Mouse (Mus musculus) forebrain, embryonic 13.5 days (tissue): ENCODE measurements around the gene Fgf14. TPM values are rescaled to one million over a fixed set of nuclear protein-coding genes. Genes with fewer than 3 reads are reported as not detected.

Source experiments
- ATAC-seq: fragments of 200-750 bp; cut with Nextera tagmentation; 2 replicates; pipeline ENCODE4 v1.8.0; 2017
- H3K27ac ChIP-seq: fragments of 300-500 bp; sonication (generic); 2 replicates; pipeline ENCODE4 v1.5.1; 2015; ENCODE audit warnings: inconsistent platforms, mild to moderate bottlenecking, moderate library complexity
- H3K27me3 ChIP-seq: fragments of 300-500 bp; sonication (generic); 2 replicates; pipeline ENCODE4 v1.6.1; 2015; ENCODE audit warnings: mild to moderate bottlenecking, inconsistent platforms
- H3K36me3 ChIP-seq: fragments of 300-500 bp; sonication (generic); 2 replicates; pipeline ENCODE4 v1.6.1; 2015; ENCODE audit warnings: mild to moderate bottlenecking, inconsistent platforms; ENCODE audit not compliant: poor library complexity, severe bottlenecking
- H3K4me1 ChIP-seq: fragments of 300-500 bp; sonication (generic); 2 replicates; pipeline ENCODE4 v1.6.1; 2015; ENCODE audit warnings: inconsistent platforms
- H3K4me2 ChIP-seq: fragments of 300-500 bp; sonication (generic); 2 replicates; pipeline ENCODE4 v1.6.1; 2015; ENCODE audit warnings: inconsistent platforms, mild to moderate bottlenecking, moderate library complexity
- H3K4me3 ChIP-seq: fragments of 300-500 bp; sonication (generic); 2 replicates; pipeline ENCODE4 v1.5.1; 2015; ENCODE audit warnings: mild to moderate bottlenecking, inconsistent platforms
- H3K9ac ChIP-seq: fragments of 300-500 bp; sonication (generic); 2 replicates; pipeline ENCODE4 v1.6.1; 2015; ENCODE audit warnings: mild to moderate bottlenecking, inconsistent platforms
- H3K9me3 ChIP-seq: fragments of 300-500 bp; sonication (generic); replicated peaks from 2 replicates; pipeline ENCODE4 v1.6.1; 2016; ENCODE audit warnings: inconsistent platforms
- WGBS: fragments of 180-500 bp; shearing (Covaris S2); methylation state at CpG from one replicate; pipeline ENCODE4 v1.1.7; 2015; 5-methylcytosine and 5-hydroxymethylcytosine counted together
- polyA plus RNA-seq: library from polyadenylated mRNA; unstranded; fragments of >200 nt; fragmentation: Nextera tagmentation; extraction: Ambion mirVana; gene quantifications from 2 replicates; pipeline ENCODE4 v1.2.1, GENCODE M21; 2015

Gene Fgf14
- polyA plus RNA-seq, 1 experiment from 2014 or later = 13.8 TPM

DNA sequence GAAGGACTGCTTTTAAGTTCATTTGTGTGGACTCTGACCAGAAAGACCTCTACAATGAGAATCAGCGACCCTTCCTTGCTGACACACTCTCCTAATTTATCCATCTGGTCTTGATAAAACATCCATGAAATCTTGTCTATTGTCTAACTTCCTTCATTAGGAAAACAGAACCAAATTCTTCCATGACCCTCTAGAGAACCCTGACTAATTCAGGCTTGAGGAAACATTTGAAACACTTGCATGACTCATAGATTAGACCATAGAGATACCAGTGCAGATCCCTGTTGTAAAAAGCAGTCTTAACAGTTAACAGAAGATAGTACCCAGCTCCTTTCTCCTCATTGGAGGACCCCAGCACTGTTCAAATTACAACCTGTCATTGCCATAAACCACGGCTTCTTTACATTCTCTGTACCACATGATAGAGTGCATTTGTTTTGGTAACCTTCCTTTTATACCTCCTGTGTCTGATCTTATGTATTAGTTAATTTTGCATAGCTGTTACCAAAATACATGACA is 412.3 kb downstream of the Fgf14 start:
- WGBS = 67% methylated on average over 2 of the region's 2 CpGs
- H3K27ac ChIP-seq = no peak overlapping the region
- no peaks in the 10 kb centered on the region for H3K9me3 ChIP-seq
- no peaks in the 10 kb centered on the region for H3K36me3 ChIP-seq
- no peak overlapping the region for H3K4me3 ChIP-seq
- H3K4me2 ChIP-seq = no peak overlapping the region
- no peaks in the 10 kb centered on the region for H3K27me3 ChIP-seq
- no peaks in the 10 kb centered on the region for H3K4me1 ChIP-seq
- H3K9ac ChIP-seq = no peak overlapping the region
- ATAC-seq = no peak

DNA sequence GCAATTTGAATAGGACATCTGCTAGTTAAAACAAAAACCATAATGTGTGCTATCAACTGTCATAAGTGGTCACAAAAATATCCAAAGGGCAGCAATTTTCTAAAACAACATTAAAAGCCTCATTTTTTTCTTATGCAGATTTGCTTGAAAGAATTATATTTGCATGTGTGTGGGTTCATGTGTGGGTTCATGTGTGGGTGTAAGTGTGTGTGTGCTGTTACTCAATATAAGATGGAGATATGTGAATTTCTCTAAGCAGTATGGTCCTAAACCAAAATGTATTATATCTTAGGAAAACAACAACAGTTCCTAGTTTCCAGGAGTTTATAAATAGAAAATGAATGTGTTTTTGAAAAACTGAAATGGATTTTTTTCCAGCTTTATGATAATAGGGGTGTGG is 413.7 kb downstream of the Fgf14 start:
- H3K36me3 ChIP-seq = no peaks in the 10 kb centered on the region
- no peak overlapping the region for H3K4me3 ChIP-seq
- no peaks in the 10 kb centered on the region for H3K27me3 ChIP-seq
- ATAC-seq = no peak
- no peak overlapping the region for H3K4me2 ChIP-seq
- H3K27ac ChIP-seq = no peak overlapping the region
- no peak overlapping the region for H3K9ac ChIP-seq
- no peaks in the 10 kb centered on the region for H3K9me3 ChIP-seq
- H3K4me1 ChIP-seq = no peaks in the 10 kb centered on the region

DNA sequence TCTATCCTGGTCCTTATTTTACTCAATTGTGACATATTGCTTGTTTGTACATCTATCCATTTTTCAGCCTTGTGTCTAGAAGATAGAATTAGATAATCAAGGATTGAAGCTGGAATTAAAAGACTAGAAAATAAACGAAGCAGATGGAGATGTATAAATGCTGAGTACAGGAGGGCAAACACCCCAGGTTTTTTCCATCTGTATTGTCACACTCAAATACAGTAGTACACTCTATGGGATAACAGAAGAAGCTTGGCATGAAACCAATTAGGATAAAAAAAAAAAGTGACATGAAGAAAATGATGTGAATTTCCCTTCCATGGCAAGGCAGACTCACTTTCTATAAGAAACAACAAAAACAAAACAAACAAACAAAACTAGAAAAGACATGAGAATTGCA is 429.4 kb downstream of the Fgf14 start:
- ATAC-seq = no peak
- H3K4me1 ChIP-seq = no peaks in the 10 kb centered on the region
- H3K9ac ChIP-seq = no peak overlapping the region
- WGBS = 71% methylated on average over 1 of the region's 1 CpGs
- no peak overlapping the region for H3K4me2 ChIP-seq
- no peaks in the 10 kb centered on the region for H3K27me3 ChIP-seq
- no peak overlapping the region for H3K27ac ChIP-seq
- no peaks in the 10 kb centered on the region for H3K9me3 ChIP-seq
- H3K4me3 ChIP-seq = no peak overlapping the region
- H3K36me3 ChIP-seq = no peaks in the 10 kb centered on the region

DNA sequence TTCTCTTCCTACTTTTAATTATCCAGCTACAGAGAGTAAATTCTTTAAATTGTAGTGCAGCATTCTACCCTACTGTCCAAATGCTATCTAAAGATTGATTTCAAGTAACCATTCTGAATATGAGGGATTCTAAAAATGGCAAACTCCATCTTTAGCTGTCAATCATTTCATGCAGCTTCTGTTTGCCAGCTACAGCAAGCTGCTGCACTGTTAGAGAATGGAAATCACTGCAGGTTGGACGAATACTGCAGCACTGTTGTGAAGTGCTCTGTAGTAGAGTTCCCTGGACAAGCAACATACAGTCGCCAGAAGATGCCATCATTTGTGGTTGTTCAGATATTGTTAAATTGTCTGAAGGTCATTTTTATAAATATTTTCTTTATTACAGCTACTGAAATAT is 453.5 kb downstream of the Fgf14 start:
- 56% methylated on average over 2 of the region's 2 CpGs for WGBS
- Histone ChIP-seq H3K36me3 (no peaks in the 10 kb centered on the region), H3K4me3 (no peak overlapping the region), H3K9me3 (no peaks in the 10 kb centered on the region), H3K9ac (no peak overlapping the region), H3K27ac (no peak overlapping the region), H3K27me3 (no peaks in the 10 kb centered on the region), H3K4me1 (no peaks in the 10 kb centered on the region), H3K4me2 (no peak overlapping the region)
- no peak for ATAC-seq

DNA sequence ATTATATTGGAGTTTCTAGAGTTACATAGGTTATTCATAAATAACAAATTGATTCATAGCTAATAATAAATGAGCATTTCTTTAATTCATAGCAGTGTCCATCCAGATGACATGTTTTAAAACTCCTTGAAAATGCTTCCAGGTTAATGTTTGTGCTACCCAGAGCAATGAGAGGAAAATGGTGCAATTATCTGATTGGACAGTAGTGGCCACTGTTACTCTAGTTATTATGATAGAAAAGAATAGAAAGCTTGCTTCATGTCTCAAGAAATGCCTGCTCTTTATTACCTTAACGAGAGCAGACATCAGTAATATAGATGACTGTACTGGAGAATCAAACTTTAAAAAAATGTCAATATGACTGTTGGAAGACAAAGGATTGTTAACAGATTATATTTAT is 454.5 kb downstream of the Fgf14 start:
- Histone ChIP-seq H3K9me3 (no peaks in the 10 kb centered on the region), H3K4me3 (no peak overlapping the region), H3K4me2 (no peak overlapping the region), H3K27me3 (no peaks in the 10 kb centered on the region), H3K4me1 (no peaks in the 10 kb centered on the region), H3K36me3 (no peaks in the 10 kb centered on the region), H3K27ac (no peak overlapping the region), H3K9ac (no peak overlapping the region)
- ATAC-seq = peak; percentile 84
- WGBS = 17% methylated on average over 1 of the region's 1 CpGs

DNA sequence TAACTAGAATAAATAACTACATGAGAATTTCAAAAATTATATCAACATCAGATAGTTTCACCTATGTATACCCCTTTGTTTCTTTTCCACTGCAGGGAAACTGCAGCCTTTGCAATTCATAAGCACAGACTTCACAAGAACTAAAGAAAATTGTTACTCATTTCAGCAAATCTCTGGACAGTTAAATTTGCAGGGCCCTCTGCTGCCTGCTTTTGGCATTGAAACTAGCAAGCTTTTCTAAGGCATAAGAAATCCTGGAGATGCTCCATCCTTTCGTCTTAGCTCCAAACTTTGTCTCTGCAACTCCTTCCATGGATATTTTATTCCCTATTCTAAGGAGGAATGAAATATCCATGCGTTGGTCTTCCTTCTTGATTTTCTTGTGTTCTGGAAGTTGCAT is 455.9 kb downstream of the Fgf14 start:
- Histone ChIP-seq H3K9ac (no peak overlapping the region), H3K4me2 (no peak overlapping the region), H3K4me3 (no peak overlapping the region), H3K36me3 (no peaks in the 10 kb centered on the region), H3K4me1 (no peaks in the 10 kb centered on the region), H3K27ac (no peak overlapping the region), H3K9me3 (no peaks in the 10 kb centered on the region), H3K27me3 (no peaks in the 10 kb centered on the region)
- 80% methylated on average over 2 of the region's 2 CpGs for WGBS
- ATAC-seq = no peak

DNA sequence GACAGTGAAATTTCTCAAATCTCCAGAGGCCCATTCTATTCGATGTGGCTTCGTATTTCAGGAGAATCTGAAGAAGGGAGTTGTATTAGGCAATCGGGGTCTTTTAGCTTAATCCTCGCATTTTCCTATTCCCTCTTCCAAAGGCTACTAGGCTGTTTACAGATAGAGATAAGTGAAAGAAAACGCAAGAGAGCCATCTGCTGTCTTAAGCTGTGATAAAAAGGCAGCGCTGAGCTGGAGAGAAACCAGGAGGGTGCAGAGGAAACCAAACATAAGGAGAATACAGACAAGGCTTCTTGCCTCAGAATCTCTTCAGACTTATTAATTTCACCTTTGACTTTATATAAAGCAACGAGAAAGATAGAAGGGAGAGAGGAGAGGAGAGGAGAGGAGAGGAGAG is 481.1 kb downstream of the Fgf14 start:
- H3K27ac ChIP-seq = no peak overlapping the region
- H3K9me3 ChIP-seq = no peaks in the 10 kb centered on the region
- no peak overlapping the region for H3K9ac ChIP-seq
- peaks cover 23% of the 10 kb centered on the region for H3K4me1 ChIP-seq
- no peak overlapping the region for H3K4me3 ChIP-seq
- H3K36me3 ChIP-seq = no peaks in the 10 kb centered on the region
- WGBS = 12% methylated on average over 7 of the region's 7 CpGs
- H3K27me3 ChIP-seq = peaks cover 6% of the 10 kb centered on the region
- ATAC-seq = peak; percentile 52; the same call in 1 of the 2 replicates
- H3K4me2 ChIP-seq = peak overlapping the region; percentile 35

DNA sequence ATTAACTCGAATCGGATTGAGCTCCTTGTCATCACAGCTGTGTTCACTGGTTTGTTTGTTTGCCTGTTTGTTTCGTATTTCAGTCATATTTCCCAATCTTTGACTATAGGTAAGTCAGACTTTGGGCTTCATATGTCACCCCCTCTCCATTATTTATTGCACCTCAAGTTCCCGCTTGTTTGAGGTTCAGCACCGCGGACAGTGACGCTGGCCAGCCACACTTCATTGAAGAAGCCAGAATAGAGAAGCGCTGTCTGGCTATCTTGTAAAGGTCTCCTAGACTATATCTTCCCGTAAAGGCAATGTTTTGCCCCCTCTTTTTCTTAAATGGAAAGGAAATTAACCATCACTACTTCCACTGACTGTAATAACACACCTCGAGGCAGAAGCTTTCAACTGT is 481.6 kb downstream of the Fgf14 start:
- no peak for ATAC-seq
- Histone ChIP-seq H3K36me3 (no peaks in the 10 kb centered on the region), H3K27ac (no peak overlapping the region), H3K9ac (no peak overlapping the region), H3K27me3 (peaks cover 6% of the 10 kb centered on the region), H3K4me1 (peaks cover 23% of the 10 kb centered on the region), H3K4me3 (no peak overlapping the region), H3K4me2 (peak overlapping the region; percentile 35), H3K9me3 (no peaks in the 10 kb centered on the region)
- WGBS = 31% methylated on average over 10 of the region's 10 CpGs

DNA sequence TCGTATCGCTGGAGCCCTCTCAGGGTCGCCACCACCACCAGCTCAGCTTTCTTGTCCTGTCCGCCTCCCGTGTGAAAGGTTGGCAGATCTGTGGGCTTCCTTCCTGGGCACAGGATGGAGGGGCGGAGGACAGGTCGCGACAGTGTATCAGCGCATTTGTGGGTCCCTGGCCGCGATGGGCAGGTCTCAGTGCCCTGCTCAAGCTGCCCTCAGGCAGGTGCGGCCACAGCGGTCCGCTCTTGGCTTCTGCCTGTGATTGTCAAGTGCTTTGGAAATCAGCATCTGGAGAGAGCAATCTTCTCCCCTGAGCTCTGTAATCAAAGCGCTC is 484.1 kb downstream of the Fgf14 start:
- Histone ChIP-seq H3K36me3 (no peaks in the 10 kb centered on the region), H3K4me1 (peaks cover 23% of the 10 kb centered on the region), H3K9ac (peak overlapping the region; percentile 71), H3K27ac (0 out of 2 replicates have a peak overlapping the region, but pooled peaks have one; percentile 31), H3K27me3 (peaks cover 6% of the 10 kb centered on the region), H3K4me2 (peak overlapping the region; percentile 85), H3K4me3 (peak overlapping the region; percentile 56), H3K9me3 (no peaks in the 10 kb centered on the region)
- 4% methylated on average over 15 of the region's 15 CpGs for WGBS
- ATAC-seq = peak; percentile 56

DNA sequence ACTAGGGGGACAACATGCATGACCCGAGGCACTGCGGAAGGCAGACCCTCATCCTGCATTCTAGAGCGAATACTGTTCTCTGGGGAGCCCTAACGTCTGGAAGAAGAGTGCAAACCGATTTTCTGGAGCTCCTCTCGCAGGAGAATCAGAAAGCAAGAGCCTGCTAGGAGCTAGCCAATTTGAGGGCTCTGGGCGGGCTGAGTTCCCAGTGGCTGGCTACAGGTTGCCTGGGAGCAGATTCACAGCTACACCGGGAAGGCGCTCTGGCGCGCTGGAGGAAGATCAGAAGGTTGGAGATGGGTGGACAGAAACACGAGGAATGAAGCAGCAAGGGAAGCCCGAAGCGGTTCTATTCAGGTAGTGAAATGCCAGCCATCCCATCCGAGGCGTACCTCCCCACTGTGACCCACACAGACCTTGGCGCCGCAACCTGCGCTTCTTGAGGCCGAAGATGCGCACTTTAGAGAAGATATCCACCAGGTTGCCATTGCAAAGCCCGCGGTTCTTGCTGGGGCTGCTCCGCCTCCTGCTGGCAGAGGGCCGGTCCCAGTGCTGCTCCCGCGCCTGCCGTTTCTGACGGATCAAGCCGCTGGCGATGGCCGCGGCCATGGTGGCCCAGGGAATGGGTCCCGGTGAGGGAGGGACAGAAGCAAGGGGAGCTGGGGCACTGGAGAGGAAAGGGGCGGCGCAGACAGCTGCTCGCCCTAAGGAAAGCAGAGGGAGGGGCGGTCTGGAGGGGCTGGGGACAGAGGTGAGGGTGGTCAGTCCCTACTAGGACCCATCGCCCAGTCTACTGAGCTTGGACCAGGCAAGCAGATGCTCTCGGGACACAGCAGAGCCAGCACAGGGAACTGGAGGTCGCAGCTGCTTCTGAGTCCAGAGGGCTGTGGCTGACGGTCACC is 484.8 kb downstream of the Fgf14 start:
- Histone ChIP-seq H3K36me3 (no peaks in the 10 kb centered on the region), H3K27ac (peak overlapping the region; percentile 31; the same call in 1 of the 2 replicates), H3K9ac (peak overlapping the region; percentile 71), H3K9me3 (no peaks in the 10 kb centered on the region), H3K4me1 (peaks cover 23% of the 10 kb centered on the region), H3K4me3 (peak overlapping the region; percentile 56), H3K4me2 (peak overlapping the region; percentile 85), H3K27me3 (peaks cover 6% of the 10 kb centered on the region)
- ATAC-seq = peak; percentile 88
- under 1% methylated on average over 42 of the region's 42 CpGs for WGBS

DNA sequence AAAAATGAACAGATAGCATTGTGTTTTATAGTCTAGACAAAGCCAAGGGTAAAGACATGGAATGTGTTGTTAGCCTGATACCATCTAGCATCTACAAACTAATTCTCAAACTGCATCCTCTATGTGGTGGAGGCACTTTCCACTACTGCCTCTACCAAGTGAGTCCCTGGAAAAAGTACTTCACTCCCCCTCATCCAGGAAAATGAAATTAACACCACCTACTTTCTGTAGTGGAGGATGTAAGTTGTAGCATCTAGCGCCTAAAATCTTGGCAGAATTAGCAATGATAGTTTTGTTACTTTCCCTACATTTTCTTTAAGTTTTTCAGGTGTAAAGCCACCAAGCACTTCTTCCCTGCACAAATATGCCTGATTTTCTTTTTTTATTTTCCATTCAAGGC is 496.7 kb downstream of the Fgf14 start:
- WGBS = 86% methylated on average over 1 of the region's 1 CpGs
- no peak overlapping the region for H3K4me2 ChIP-seq
- ATAC-seq = no peak
- H3K27me3 ChIP-seq = no peaks in the 10 kb centered on the region
- H3K27ac ChIP-seq = no peak overlapping the region
- no peaks in the 10 kb centered on the region for H3K4me1 ChIP-seq
- no peak overlapping the region for H3K9ac ChIP-seq
- H3K36me3 ChIP-seq = no peaks in the 10 kb centered on the region
- no peaks in the 10 kb centered on the region for H3K9me3 ChIP-seq
- no peak overlapping the region for H3K4me3 ChIP-seq

DNA sequence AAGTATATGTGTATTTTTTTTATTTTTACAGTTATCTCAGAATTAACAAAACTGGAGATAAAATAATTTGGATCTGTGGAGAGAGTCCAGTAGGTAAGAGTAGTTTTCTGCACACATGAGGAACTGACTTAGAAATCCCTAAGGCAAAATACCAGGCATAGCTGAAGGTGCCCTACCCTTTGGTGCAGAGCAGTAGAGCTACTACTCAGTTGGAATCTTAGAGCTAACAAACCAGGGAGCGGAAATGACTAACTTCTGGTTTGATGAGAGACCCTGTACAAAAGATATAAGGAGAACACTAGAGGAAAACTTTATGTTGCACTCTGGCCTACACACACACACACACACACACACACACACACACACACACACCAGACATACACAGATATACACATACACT is 502.8 kb downstream of the Fgf14 start:
- H3K36me3 ChIP-seq = no peaks in the 10 kb centered on the region
- H3K27ac ChIP-seq = no peak overlapping the region
- no peaks in the 10 kb centered on the region for H3K27me3 ChIP-seq
- no peaks in the 10 kb centered on the region for H3K9me3 ChIP-seq
- no peak overlapping the region for H3K9ac ChIP-seq
- no peaks in the 10 kb centered on the region for H3K4me1 ChIP-seq
- H3K4me3 ChIP-seq = no peak overlapping the region
- ATAC-seq = no peak
- H3K4me2 ChIP-seq = no peak overlapping the region
- WGBS = 95% methylated on average over 1 of the region's 1 CpGs
